Mouse (Mus musculus) kidney, embryonic 14.5 days (tissue): ENCODE measurements at regions not wholly inside any gene's neighbourhood (a gene's known extent, or its start where the extent isn't known, plus 50 kb on each side); places are given as distances from the start of the nearest gene placed in this dataset.

ENCODE experiments used
- ATAC-seq: fragments of 200-750 bp; cut with Nextera tagmentation; 2 replicates; pipeline ENCODE4 v1.8.0; 2017; ENCODE audit warnings: moderate number of reproducible peaks, mild to moderate bottlenecking, moderate TSS enrichment, moderate library complexity; ENCODE audit not compliant: low FRiP score, low TSS enrichment
- H3K27ac ChIP-seq: fragments of 300-500 bp; sonication (generic); 2 replicates; pipeline ENCODE4 v1.5.1; 2014; ENCODE audit warnings: low read depth, mild to moderate bottlenecking, low read length, moderate library complexity, mixed read lengths
- H3K27me3 ChIP-seq: fragments of 300-500 bp; sonication (generic); 2 replicates; pipeline ENCODE4 v1.6.1; 2014; ENCODE audit warnings: mild to moderate bottlenecking, low read length; ENCODE audit not compliant: control insufficient read depth, insufficient read depth
- H3K36me3 ChIP-seq: fragments of 300-500 bp; sonication (generic); 2 replicates; pipeline ENCODE4 v1.6.1; 2014; ENCODE audit warnings: low read length, mixed read lengths; ENCODE audit not compliant: control insufficient read depth, insufficient read depth
- H3K4me1 ChIP-seq: fragments of 300-500 bp; sonication (generic); 2 replicates; pipeline ENCODE4 v1.6.1; 2014; ENCODE audit warnings: low read length, mixed read lengths; ENCODE audit not compliant: control insufficient read depth, insufficient read depth
- H3K4me2 ChIP-seq: fragments of 300-500 bp; sonication (generic); replicated peaks from 2 replicates; pipeline ENCODE4 v1.6.1; 2014; ENCODE audit warnings: low read depth, mild to moderate bottlenecking, low read length
- H3K4me3 ChIP-seq: fragments of 300-500 bp; sonication (generic); 2 replicates; pipeline ENCODE4 v1.5.1; 2014; ENCODE audit warnings: mild to moderate bottlenecking, low read length
- H3K9ac ChIP-seq: fragments of 300-500 bp; sonication (generic); 2 replicates; pipeline ENCODE4 v1.6.1; 2014; ENCODE audit warnings: low read depth, mild to moderate bottlenecking, low read length, moderate library complexity
- H3K9me3 ChIP-seq: fragments of 300-500 bp; sonication (generic); 2 replicates; pipeline ENCODE4 v1.6.1; 2016; ENCODE audit warnings: low read length; ENCODE audit not compliant: control insufficient read depth
- WGBS: fragments of 180-500 bp; shearing (Covaris S2); extraction: QIAGEN DNeasy Blood & Tissue Kit; methylation state at CpG from one replicate; pipeline ENCODE4 v1.1.7; 2014; 5-methylcytosine and 5-hydroxymethylcytosine counted together

DNA sequence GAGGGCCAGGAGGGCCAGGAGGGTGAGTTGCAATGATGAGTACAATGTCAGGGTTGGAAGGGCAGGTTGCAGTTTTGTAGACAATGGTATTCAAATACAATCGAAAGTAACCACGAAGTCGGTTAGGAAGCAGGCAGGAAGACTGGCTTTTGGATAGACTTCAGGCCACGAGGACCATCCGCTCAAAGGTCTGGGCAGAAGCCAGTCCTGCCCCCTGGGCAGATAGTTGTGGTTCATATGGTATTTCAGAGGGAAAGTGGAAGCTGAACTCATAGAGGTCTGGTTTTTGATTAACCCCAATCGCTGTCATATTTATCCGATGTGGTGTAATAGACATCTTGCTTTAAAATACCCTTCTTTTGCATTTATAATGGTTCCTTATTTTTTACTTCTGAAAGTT lies 255.2 kb downstream of the Gm11077 start:
- 96% methylated on average over 7 of the region's 7 CpGs for WGBS

DNA sequence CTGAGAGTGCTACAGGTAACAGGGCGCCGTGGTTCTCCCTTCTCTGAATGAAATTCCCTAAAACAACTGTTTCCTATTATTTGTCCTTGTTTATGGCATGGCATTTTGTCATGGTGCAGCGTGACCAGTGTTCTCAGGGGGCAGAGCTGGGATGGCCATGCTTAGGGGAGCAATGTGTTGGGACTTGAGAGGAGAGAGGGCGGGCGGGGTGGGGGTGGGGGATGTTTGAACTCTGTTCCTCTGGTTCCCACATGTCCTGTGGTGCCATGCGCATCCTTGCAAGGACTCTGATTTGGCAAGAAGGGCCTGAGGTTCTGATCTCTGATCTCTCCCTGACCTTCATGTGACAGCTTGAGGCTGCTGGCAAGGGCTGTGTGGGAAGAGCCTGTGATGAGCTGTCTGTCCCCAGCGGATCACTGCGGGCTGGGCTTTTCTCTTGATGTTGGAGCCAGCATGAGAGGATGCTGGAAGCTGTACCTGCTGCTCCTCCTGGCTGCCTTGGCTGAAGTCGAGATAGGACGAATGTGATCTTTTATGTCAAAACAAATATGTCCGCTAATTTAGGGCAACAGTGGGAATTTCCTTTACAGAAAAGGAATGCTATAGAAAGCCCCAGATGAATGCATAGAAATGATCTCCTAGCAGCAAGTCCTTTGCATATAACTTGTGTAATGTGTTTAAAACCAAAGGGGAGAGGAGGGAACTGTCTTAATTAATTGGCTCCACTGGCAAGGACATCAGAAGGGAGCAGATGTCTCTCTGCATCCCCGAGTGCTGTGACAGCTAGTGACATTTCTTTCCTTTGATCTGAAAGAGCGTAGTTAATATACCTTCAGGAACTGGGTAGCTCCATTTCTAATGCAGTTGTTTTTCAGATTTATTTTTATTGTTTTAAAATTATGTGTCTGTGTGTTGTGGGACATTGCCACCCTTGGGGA lies 255.2 kb upstream of the Pde3a start:
- no peak overlapping the region for H3K27ac ChIP-seq
- no peaks in the 10 kb centered on the region for H3K36me3 ChIP-seq
- H3K27me3 ChIP-seq, result no peaks in the 10 kb centered on the region
- H3K9me3 ChIP-seq, result peaks cover 7% of the 10 kb centered on the region; the same call in 1 of the 2 replicates
- ATAC-seq, result no peak; the same call in 1 of the 2 replicates
- 70% methylated on average over 13 of the region's 13 CpGs for WGBS
- no peaks in the 10 kb centered on the region for H3K4me1 ChIP-seq
- H3K9ac ChIP-seq, result no peak overlapping the region
- H3K4me3 ChIP-seq, result no peak overlapping the region
- H3K4me2 ChIP-seq, result no peak overlapping the region

More for the DNA sequence above, 255.2 kb downstream of the Gm11077 start:
- Histone ChIP-seq H3K36me3 (no peaks in the 10 kb centered on the region), H3K4me2 (no peak overlapping the region), H3K9ac (no peak overlapping the region), H3K4me3 (no peak overlapping the region), H3K9me3 (0 out of 2 replicates have a peak, but pooled peaks cover 2% of the 10 kb centered on the region), H3K4me1 (no peaks in the 10 kb centered on the region), H3K27me3 (no peaks in the 10 kb centered on the region), H3K27ac (no peak overlapping the region)
- no peak for ATAC-seq

DNA sequence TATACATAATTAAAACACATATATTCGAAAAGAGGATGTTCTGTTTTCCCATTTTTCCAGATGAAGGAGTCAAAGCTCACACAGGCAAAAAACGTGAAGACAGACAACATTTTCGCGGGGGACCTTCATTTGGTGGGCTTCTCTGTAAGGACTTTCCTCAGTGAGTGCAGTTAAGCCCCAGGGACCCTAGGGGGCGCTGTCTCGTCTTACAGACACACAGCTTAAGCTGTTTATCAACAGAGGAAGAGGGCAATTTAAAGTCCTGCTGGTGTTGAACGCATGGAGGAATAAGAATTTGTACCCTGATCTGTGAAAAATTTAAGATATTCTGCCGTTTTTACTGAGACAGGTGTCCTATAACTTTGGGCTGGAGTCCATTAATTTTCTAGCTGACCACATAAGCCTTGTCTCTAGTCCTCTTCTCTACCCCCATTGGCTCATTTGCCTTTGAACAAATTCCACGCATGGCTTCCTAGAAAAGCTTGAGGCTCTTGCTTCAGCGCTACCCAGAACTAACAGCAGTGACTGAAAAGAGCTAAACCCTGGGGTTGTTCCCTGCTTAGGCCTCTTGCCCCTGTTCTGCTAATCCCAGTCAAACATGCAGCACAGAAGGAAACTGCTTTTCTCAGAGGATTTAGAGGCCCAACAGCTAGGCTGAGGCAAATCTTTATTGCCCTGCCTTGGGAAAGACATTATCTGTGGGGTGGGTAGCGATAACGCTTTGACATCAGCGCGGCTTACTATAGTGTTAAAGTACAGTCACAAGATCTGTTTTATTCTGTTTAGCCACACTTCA lies 253.5 kb upstream of the Pde3a start:
- Histone ChIP-seq H3K4me2 (no peak overlapping the region), H3K4me1 (no peaks in the 10 kb centered on the region), H3K27me3 (no peaks in the 10 kb centered on the region), H3K36me3 (no peaks in the 10 kb centered on the region), H3K27ac (no peak overlapping the region), H3K9me3 (peaks cover 7% of the 10 kb centered on the region; the same call in 1 of the 2 replicates), H3K9ac (no peak overlapping the region), H3K4me3 (no peak overlapping the region)
- no peak for ATAC-seq
- 76% methylated on average over 14 of the region's 14 CpGs for WGBS

DNA sequence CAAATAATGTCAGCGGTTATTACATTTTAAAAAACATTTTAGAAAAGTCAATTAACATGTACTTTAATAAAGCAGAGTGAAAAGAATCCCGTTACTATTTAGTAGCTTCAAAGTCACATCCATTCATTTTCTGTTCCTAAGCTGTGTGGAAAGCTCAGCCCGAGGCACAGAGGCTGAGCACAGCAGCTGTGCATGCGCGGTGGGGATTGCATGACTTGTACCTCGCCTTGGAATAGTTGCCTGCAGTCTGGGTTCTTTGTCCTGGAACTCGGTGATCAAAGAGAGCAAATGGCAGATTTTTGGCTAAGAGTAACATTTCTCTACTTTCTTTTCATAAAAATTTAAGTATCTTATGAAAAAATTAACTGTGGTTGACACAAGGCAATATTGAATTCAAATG lies 251.0 kb upstream of the Pde3a start:
- Histone ChIP-seq H3K9ac (no peak overlapping the region), H3K27me3 (no peaks in the 10 kb centered on the region), H3K4me2 (no peak overlapping the region), H3K4me3 (no peak overlapping the region), H3K9me3 (0 out of 2 replicates have a peak, but pooled peaks cover 4% of the 10 kb centered on the region), H3K4me1 (no peaks in the 10 kb centered on the region), H3K36me3 (no peaks in the 10 kb centered on the region), H3K27ac (no peak overlapping the region)
- no peak for ATAC-seq
- WGBS, result 93% methylated on average over 7 of the region's 7 CpGs

DNA sequence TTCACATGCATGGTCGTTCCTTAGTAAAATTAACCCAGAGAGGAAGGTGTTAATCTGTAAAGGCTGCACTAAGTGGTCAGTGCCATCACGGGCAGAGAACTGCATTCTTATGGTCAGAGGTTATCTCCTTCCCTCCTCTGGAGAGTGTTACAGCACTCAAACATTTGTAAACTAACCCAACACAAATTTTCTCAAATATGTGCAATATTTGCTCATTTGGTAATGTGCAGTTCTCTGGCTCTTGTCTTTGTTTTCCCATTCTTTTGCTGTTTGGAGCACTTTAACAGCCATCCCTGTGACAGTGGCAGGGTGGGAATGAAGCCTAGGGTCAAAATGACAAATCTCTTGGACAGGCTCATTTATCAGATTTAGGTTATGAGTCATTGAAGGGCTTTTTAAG lies 248.5 kb upstream of the Pde3a start:
- 35% methylated on average over 2 of the region's 2 CpGs for WGBS
- Histone ChIP-seq H3K9ac (no peak overlapping the region), H3K27me3 (no peaks in the 10 kb centered on the region), H3K27ac (no peak overlapping the region; the same call in 1 of the 2 replicates), H3K36me3 (no peaks in the 10 kb centered on the region), H3K9me3 (0 out of 2 replicates have a peak, but pooled peaks cover 4% of the 10 kb centered on the region), H3K4me1 (no peaks in the 10 kb centered on the region), H3K4me3 (no peak overlapping the region), H3K4me2 (no peak overlapping the region)
- no peak for ATAC-seq

DNA sequence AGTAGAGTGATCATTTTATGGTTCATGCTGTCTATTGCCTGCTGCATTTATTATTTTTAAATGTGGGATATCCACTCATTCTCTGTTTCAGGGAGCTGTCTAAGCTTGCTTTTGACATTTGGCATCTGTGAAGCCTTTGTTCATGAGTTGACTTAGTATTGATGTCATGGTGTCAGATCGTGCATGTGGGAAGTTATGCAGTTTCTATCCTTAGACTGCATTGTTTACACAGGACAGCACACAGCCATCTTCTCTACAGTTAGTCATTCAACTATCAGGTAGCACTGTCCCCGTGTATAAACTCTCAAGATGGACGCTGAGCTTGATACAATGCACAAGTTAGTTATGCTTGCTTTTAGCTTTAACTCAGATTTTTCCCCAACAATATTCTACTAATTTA lies 247.8 kb upstream of the Pde3a start:
- Histone ChIP-seq H3K27ac (no peak overlapping the region; the same call in 1 of the 2 replicates), H3K36me3 (no peaks in the 10 kb centered on the region), H3K9ac (no peak overlapping the region), H3K4me1 (no peaks in the 10 kb centered on the region), H3K4me3 (no peak overlapping the region), H3K27me3 (no peaks in the 10 kb centered on the region), H3K9me3 (0 out of 2 replicates have a peak, but pooled peaks cover 4% of the 10 kb centered on the region), H3K4me2 (no peak overlapping the region)
- 63% methylated on average over 3 of the region's 3 CpGs for WGBS
- ATAC-seq, result no peak

DNA sequence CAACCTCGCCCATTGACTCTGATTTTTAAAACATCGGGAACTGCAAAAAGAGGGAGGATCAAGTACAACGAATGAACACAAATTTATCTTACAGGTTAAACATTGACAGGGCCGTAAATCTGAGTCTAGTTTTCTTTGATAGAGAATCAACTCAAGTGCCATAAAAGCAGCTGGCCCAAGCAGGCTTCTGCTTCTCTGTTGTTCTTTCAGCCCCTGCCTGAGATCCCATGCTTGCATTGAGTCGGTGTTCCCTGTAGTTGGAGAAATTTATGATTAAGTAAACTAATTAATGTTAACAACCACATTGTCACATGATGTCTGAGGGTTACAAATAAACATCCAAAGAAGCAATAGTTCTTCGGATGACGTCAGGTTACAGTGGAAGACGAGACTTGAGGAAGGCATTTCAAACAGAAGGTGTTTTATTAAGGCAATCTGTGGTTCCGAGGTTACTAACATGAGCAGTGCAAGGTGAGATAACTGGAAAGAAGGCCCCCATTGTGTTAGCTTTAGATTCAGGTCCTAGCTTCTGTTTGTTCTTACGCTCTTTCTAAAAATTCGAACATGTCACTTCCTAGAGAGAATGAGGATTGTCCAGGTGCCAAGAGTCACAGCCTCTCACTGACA lies 233.9 kb upstream of the Pde3a start:
- no peak overlapping the region for H3K4me2 ChIP-seq
- WGBS, result 55% methylated on average over 11 of the region's 11 CpGs
- H3K9ac ChIP-seq, result no peak overlapping the region
- H3K9me3 ChIP-seq, result no peaks in the 10 kb centered on the region
- no peaks in the 10 kb centered on the region for H3K27me3 ChIP-seq
- H3K36me3 ChIP-seq, result no peaks in the 10 kb centered on the region
- H3K27ac ChIP-seq, result no peak overlapping the region
- H3K4me1 ChIP-seq, result no peaks in the 10 kb centered on the region
- no peak for ATAC-seq
- H3K4me3 ChIP-seq, result no peak overlapping the region

DNA sequence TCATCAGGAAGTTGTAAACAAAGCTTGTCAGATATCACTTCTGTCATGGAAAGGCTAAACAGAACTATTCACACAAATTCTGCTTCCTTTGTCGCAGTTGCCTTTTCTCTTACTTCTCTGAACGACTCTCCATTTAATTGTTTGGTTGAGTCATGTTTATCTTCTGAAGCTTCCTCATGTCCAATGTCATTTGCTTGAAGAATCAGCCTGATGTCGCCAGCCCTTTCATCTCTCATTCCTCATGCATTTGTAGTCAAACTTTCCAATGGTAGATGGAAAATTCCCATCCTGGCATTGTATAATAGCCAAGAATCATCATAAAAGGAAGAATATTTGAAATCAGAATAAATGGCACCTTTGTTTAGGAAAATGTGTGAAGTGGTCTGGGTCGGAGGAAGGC lies 225.6 kb upstream of the Pde3a start:
- H3K27ac ChIP-seq, result no peak overlapping the region
- H3K27me3 ChIP-seq, result no peaks in the 10 kb centered on the region
- 82% methylated on average over 4 of the region's 4 CpGs for WGBS
- no peaks in the 10 kb centered on the region for H3K36me3 ChIP-seq
- no peaks in the 10 kb centered on the region for H3K9me3 ChIP-seq
- H3K9ac ChIP-seq, result no peak overlapping the region
- H3K4me3 ChIP-seq, result no peak overlapping the region
- no peaks in the 10 kb centered on the region for H3K4me1 ChIP-seq
- H3K4me2 ChIP-seq, result no peak overlapping the region
- ATAC-seq, result no peak
